Mouse (Mus musculus) erythroblast, embryonic 14.5 days (primary cell): ENCODE measurements around the gene Tnf.

Experiments
- GATA1 ChIP-seq: IDR thresholded peaks from 2 replicates; pipeline ENCODE4 v1.6.1; 2012; ENCODE audit warnings: low read length, inconsistent platforms, mixed read lengths
- TAL1 ChIP-seq: IDR thresholded peaks from 3 replicates; pipeline ENCODE4 v1.6.1; 2012; ENCODE audit warnings: low read length, inconsistent platforms, mixed read lengths

- TF ChIP-seq GATA1 (no peak), TAL1 (no peak)
Measured at GRCm38 (mm10) chr17:35243086-35243485, 41.3 kb upstream of the Tnf start.
